ENCODE assay signal across 8 mouse cellular contexts in the genomic region with DNA sequence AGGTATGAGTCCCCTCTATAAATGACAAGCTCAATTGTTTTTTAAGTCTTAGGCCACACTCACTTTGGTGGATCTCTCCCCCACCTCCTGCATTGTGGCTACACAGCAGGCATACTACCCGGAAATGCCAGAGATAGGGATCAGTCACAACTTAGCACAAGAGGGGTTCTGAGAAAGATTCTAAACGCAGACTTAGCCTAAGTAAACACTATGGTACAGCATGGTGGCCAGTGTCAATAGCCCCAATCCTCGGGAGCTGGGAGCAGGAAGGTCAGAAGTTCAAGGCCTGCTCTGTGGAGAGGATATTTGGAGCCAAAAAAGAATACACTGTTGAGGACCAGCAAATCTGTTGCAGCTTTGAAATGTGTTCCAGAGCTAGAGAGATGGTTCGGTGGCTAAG. TPM values are rescaled to one million over a fixed set of nuclear protein-coding genes. Genes with fewer than 3 reads are reported as not detected.
DNase-seq lines count a peak whose midpoint lies in the region; ATAC-seq and TF ChIP-seq lines count a peak whose summit lies in the region.

No protein-coding gene starts in this region.

- H3K4me1 ChIP-seq in liver, adult 2 months (ENCODE audit: control insufficient read depth, insufficient read depth, low read length) = peaks cover 16% of the 10 kb centered on the region
- peaks cover 27% of the 10 kb centered on the region for H3K4me1 ChIP-seq in embryonic facial prominence, embryonic 12.5 days
- H3K4me1 ChIP-seq in intestine, embryonic 14.5 days (replicated peaks; ENCODE audit: control insufficient read depth, insufficient read depth, low read length) = peaks cover 20% of the 10 kb centered on the region
- H3K4me1 ChIP-seq in neural tube, embryonic 12.5 days = peaks cover 27% of the 10 kb centered on the region

- H3K9ac ChIP-seq in liver, adult 2 months (ENCODE audit: low read depth, low read length) = no peak overlapping the region; the same call in 1 of the 2 replicates
- H3K9ac ChIP-seq in embryonic facial prominence, embryonic 12.5 days = peak overlapping the region; percentile 28
- H3K9ac ChIP-seq in intestine, embryonic 14.5 days (ENCODE audit: low read length) = peak overlapping the region; percentile 73; the same call in 1 of the 2 replicates
- peak overlapping the region; percentile 93 for H3K9ac ChIP-seq in neural tube, embryonic 12.5 days

- TF ChIP-seq POLR2A in liver, adult 2 months (IDR thresholded peaks at IDR 0.05; ENCODE audit: extremely low read depth, insufficient read depth, low read length) = no peak

- TF ChIP-seq CTCF in liver, adult 2 months (IDR thresholded peaks at IDR 0.05; ENCODE audit: low read depth, low read length) = no peak

- peak overlapping the region; percentile 45 for H3K27ac ChIP-seq in liver, adult 2 months (replicated peaks; ENCODE audit: insufficient read depth, low read depth, low read length)
- H3K27ac ChIP-seq in embryonic facial prominence, embryonic 12.5 days = no peak overlapping the region
- H3K27ac ChIP-seq in intestine, embryonic 14.5 days (ENCODE audit: low read depth) = no peak overlapping the region
- no peak overlapping the region for H3K27ac ChIP-seq in neural tube, embryonic 12.5 days

- 1% methylated on average over 4 of the region's 4 CpGs for WGBS in liver, adult 2 months
- 38% methylated on average over 4 of the region's 4 CpGs for WGBS in embryonic facial prominence, embryonic 12.5 days
- WGBS in intestine, embryonic 14.5 days = 26% methylated on average over 4 of the region's 4 CpGs
- WGBS in neural tube, embryonic 12.5 days = 58% methylated on average over 4 of the region's 4 CpGs

- peak; percentile 74 for DNase-seq in liver, adult 2 months (ENCODE audit: extremely low read depth, low read depth, low spot score)
- no peak for DNase-seq in liver
- DNase-seq in intestine, embryonic 14.5 days (ENCODE audit: low spot score) = no peak
- no peak for DNase-seq in spleen, adult 12 weeks (ENCODE audit: low spot score)
- DNase-seq in retina, embryonic 14.5 days (ENCODE audit: low spot score) = no peak
- DNase-seq in layer of hippocampus, postnatal 36 days = no peak

- H3K4me2 ChIP-seq in embryonic facial prominence, embryonic 12.5 days (replicated peaks) = peak overlapping the region; percentile 96
- peak overlapping the region; percentile 94 for H3K4me2 ChIP-seq in intestine, embryonic 14.5 days (ENCODE audit: low read length)
- peak overlapping the region; percentile 93 for H3K4me2 ChIP-seq in neural tube, embryonic 12.5 days (replicated peaks)

- no peak for ATAC-seq in embryonic facial prominence, embryonic 12.5 days (ENCODE audit: insufficient number of reproducible peaks, insufficient read depth, low FRiP score, low TSS enrichment)
- ATAC-seq in intestine, embryonic 14.5 days (replicated peaks; ENCODE audit: low FRiP score, low TSS enrichment, low read depth) = no peak
- no peak for ATAC-seq in neural tube, embryonic 12.5 days (ENCODE audit: low FRiP score, low read depth)

- 0 out of 2 replicates have a peak overlapping the region, but pooled peaks have one; percentile 0 for H3K4me3 ChIP-seq in liver, adult 2 months (ENCODE audit: insufficient read depth, low read depth, low read length)
- peak overlapping the region; percentile 92 for H3K4me3 ChIP-seq in embryonic facial prominence, embryonic 12.5 days
- H3K4me3 ChIP-seq in intestine, embryonic 14.5 days (ENCODE audit: low read depth, low read length) = peak overlapping the region; percentile 95
- H3K4me3 ChIP-seq in neural tube, embryonic 12.5 days = 0 out of 2 replicates have a peak overlapping the region, but pooled peaks have one; percentile 93

- H3K27me3 ChIP-seq in liver, adult 2 months (ENCODE audit: control insufficient read depth, insufficient read depth, low read length) = no peaks in the 10 kb centered on the region
- H3K27me3 ChIP-seq in embryonic facial prominence, embryonic 12.5 days = no peaks in the 10 kb centered on the region
- no peaks in the 10 kb centered on the region for H3K27me3 ChIP-seq in intestine, embryonic 14.5 days (replicated peaks; ENCODE audit: control insufficient read depth, insufficient read depth, low read length)
- no peaks in the 10 kb centered on the region for H3K27me3 ChIP-seq in neural tube, embryonic 12.5 days (replicated peaks)

- no peaks in the 10 kb centered on the region for H3K9me3 ChIP-seq in embryonic facial prominence, embryonic 12.5 days
- H3K9me3 ChIP-seq in intestine, embryonic 14.5 days (ENCODE audit: control insufficient read depth, low read length) = no peaks in the 10 kb centered on the region
- no peaks in the 10 kb centered on the region for H3K9me3 ChIP-seq in neural tube, embryonic 12.5 days

- peaks cover 29% of the 10 kb centered on the region for H3K79me2 ChIP-seq in liver, adult 2 months (ENCODE audit: control insufficient read depth, insufficient read depth, low read length)

- H3K36me3 ChIP-seq in liver, adult 2 months (ENCODE audit: control insufficient read depth, insufficient read depth, low read length) = peaks cover 2% of the 10 kb centered on the region
- peaks cover 15% of the 10 kb centered on the region for H3K36me3 ChIP-seq in embryonic facial prominence, embryonic 12.5 days
- peaks cover 16% of the 10 kb centered on the region for H3K36me3 ChIP-seq in intestine, embryonic 14.5 days (ENCODE audit: control insufficient read depth, insufficient read depth, low read length)
- H3K36me3 ChIP-seq in neural tube, embryonic 12.5 days = peaks cover 14% of the 10 kb centered on the region

RNA-seq across cellular contexts. Expression of gene Retreg3, which starts 1.6 kb away (rescaled TPM):
- total RNA-seq in liver, adult 2 months (2014; rRNA removed) = 46.2 and 46.3 TPM in 2 replicates
- polyA plus RNA-seq in liver, adult 2 months (2012; rRNA removed) = 61.2 and 61.5 TPM in 2 replicates
- 17.0 and 18.6 TPM in 2 replicates for polyA plus RNA-seq in embryonic facial prominence, embryonic 12.5 days (2016; fragmentation: Nextera tagmentation; extraction: Ambion mirVana)
- 7.2 and 8.0 TPM in 2 replicates for polyA plus RNA-seq in intestine, embryonic 14.5 days (2014; fragmentation: Nextera tagmentation; extraction: Ambion mirVana)
- polyA plus RNA-seq in neural tube, embryonic 12.5 days (2016; fragmentation: Nextera tagmentation; extraction: Ambion mirVana) = 22.2 and 27.8 TPM in 2 replicates
- total RNA-seq in layer of hippocampus, postnatal 36 days (2021) = 10 to 100 TPM; 58.7 to 61.1 TPM

RNA-seq across cellular contexts. Expression of gene Tubg1, which starts 1.6 kb away (rescaled TPM):
- 7.6 and 9.2 TPM in 2 replicates for total RNA-seq in liver, adult 2 months (2014; rRNA removed)
- 11.9 and 17.6 TPM in 2 replicates for polyA plus RNA-seq in liver, adult 2 months (2012; rRNA removed)
- 81.7 and 83.6 TPM in 2 replicates for polyA plus RNA-seq in embryonic facial prominence, embryonic 12.5 days (2016; fragmentation: Nextera tagmentation; extraction: Ambion mirVana)
- 71.2 and 73.8 TPM in 2 replicates for polyA plus RNA-seq in intestine, embryonic 14.5 days (2014; fragmentation: Nextera tagmentation; extraction: Ambion mirVana)
- polyA plus RNA-seq in neural tube, embryonic 12.5 days (2016; fragmentation: Nextera tagmentation; extraction: Ambion mirVana) = 87.5 and 93.5 TPM in 2 replicates
- total RNA-seq in layer of hippocampus, postnatal 36 days (2021) = 10 to 100 TPM; 39.7 to 41.8 TPM

RNA-seq across cellular contexts. Expression of gene Psmc3ip, which starts 22.9 kb away (rescaled TPM):
- total RNA-seq in liver, adult 2 months (2014; rRNA removed) = 0.55 and 0.67 TPM in 2 replicates
- polyA plus RNA-seq in liver, adult 2 months (2012; rRNA removed) = 0.20 and 0.39 TPM in 2 replicates
- 45.7 and 46.0 TPM in 2 replicates for polyA plus RNA-seq in embryonic facial prominence, embryonic 12.5 days (2016; fragmentation: Nextera tagmentation; extraction: Ambion mirVana)
- 29.1 and 38.1 TPM in 2 replicates for polyA plus RNA-seq in intestine, embryonic 14.5 days (2014; fragmentation: Nextera tagmentation; extraction: Ambion mirVana)
- 31.4 and 34.3 TPM in 2 replicates for polyA plus RNA-seq in neural tube, embryonic 12.5 days (2016; fragmentation: Nextera tagmentation; extraction: Ambion mirVana)
- total RNA-seq in layer of hippocampus, postnatal 36 days (2021) = 1 to 10 TPM; 3.6 to 3.9 TPM

RNA-seq across cellular contexts. Expression of gene Mlx, which starts 31.0 kb away (rescaled TPM):
- total RNA-seq in liver, adult 2 months (2014; rRNA removed) = 33.5 and 34.4 TPM in 2 replicates
- polyA plus RNA-seq in liver, adult 2 months (2012; rRNA removed) = 34.8 and 39.8 TPM in 2 replicates
- polyA plus RNA-seq in embryonic facial prominence, embryonic 12.5 days (2016; fragmentation: Nextera tagmentation; extraction: Ambion mirVana) = 37.8 and 42.8 TPM in 2 replicates
- polyA plus RNA-seq in intestine, embryonic 14.5 days (2014; fragmentation: Nextera tagmentation; extraction: Ambion mirVana) = 43.6 and 48.0 TPM in 2 replicates
- 59.6 and 68.0 TPM in 2 replicates for polyA plus RNA-seq in neural tube, embryonic 12.5 days (2016; fragmentation: Nextera tagmentation; extraction: Ambion mirVana)
- total RNA-seq in layer of hippocampus, postnatal 36 days (2021) = 10 to 100 TPM; 42.1 to 53.7 TPM

RNA-seq across cellular contexts. Expression of gene Coasy, which starts 35.7 kb away (rescaled TPM):
- total RNA-seq in liver, adult 2 months (2014; rRNA removed) = 84.0 and 89.9 TPM in 2 replicates
- polyA plus RNA-seq in liver, adult 2 months (2012; rRNA removed) = 182 and 194 TPM in 2 replicates
- polyA plus RNA-seq in embryonic facial prominence, embryonic 12.5 days (2016; fragmentation: Nextera tagmentation; extraction: Ambion mirVana) = 43.4 and 45.6 TPM in 2 replicates
- 39.7 and 45.5 TPM in 2 replicates for polyA plus RNA-seq in intestine, embryonic 14.5 days (2014; fragmentation: Nextera tagmentation; extraction: Ambion mirVana)
- 50.8 and 54.5 TPM in 2 replicates for polyA plus RNA-seq in neural tube, embryonic 12.5 days (2016; fragmentation: Nextera tagmentation; extraction: Ambion mirVana)
- total RNA-seq in layer of hippocampus, postnatal 36 days (2021) = 10 to 100 TPM; 27.0 to 28.0 TPM

Comparison
In these comparisons a context has a peak if more than half of its experiments do, and no peak if none do; other contexts are left out.
1. H3K4me3 ChIP-seq: peak in every context shown above with its lines; median percentile 95 in intestine, embryonic 14.5 days; 93 in neural tube, embryonic 12.5 days; 92 in embryonic facial prominence, embryonic 12.5 days; 0 in liver, adult 2 months.
2. RNA of gene Psmc3ip, which starts 22.9 kb away (polyA plus RNA-seq): 45.7 to 46.0 TPM in embryonic facial prominence, embryonic 12.5 days, 31.4 to 34.3 TPM in neural tube, embryonic 12.5 days and 29.1 to 38.1 TPM in intestine, embryonic 14.5 days; 0.20 to 0.39 TPM in liver, adult 2 months; every median in the first group is over 10 times any median in the second.
3. Peak in every context shown above with its lines, with median percentiles within 50 percentile points of each other: H3K4me2 ChIP-seq.